Mouse (Mus musculus): ENCODE data around the gene Sbk1.

DNA sequence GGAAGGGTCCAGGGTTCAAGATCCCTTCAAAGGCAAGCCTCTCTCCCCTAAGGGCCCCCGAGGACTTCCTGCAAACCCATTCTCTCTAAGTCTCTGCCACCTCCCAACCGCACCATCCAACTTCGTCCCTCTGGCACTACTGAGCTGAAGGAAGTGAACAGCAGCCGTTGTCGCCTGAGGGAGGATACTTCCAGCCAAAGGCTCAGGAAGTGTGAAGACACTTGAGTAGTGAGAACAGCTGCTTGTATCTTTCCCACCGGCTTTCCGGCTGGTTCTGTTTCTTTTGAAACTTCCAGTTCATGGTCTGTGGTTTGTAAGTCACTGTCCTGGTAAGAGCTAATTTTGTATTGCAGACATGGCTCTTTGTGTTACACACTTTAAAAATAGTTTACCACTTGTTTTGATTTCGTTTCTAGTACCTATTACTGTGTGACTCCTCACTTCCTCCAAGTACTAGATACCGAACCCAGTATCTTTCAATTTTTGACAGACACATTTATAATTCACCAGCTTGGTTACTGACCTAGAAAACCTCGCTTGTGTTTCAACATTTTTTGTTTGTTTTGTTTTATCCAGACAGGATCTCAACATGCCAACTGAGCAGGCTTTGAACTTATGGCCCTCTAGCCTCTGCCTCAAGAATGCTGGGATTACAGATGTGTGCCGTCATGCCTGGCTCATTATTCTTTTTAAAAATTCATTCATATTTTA lies 36.2 kb upstream of the Sbk1 start:
- TF ChIP-seq POLR2A (IDR thresholded peaks at IDR 0.05; ENCODE audit: borderline replicate concordance, insufficient read depth, low read length) (no peak), CTCF (IDR thresholded peaks at IDR 0.05; ENCODE audit: borderline replicate concordance, insufficient read depth, low read depth, low read length) (no peak)

Measured in cerebellum, adult 2 months (tissue).